Comparison of ENCODE assay signal across 8 mouse cellular contexts in the genomic region with DNA sequence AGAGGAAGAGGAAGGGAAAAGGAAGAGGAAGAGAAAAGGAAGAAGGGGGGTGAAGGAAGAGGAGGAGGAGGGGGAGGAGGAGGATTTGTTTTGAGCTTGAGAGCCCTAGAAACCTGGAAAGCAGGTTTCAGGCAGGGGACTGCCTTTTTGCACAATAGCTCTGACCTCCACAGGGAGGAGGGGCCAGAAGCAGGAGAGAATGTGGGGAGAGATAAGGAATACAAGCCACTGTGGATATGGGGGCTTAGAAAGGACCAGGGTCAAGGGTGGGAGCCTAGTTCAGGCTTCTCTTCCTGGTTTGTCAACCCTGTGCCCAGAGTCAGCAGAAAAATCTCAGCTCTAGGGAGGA. TPM values are rescaled to one million over a fixed set of nuclear protein-coding genes. Genes with fewer than 3 reads are reported as not detected.
DNase-seq lines count a peak whose midpoint lies in the region; TF ChIP-seq lines count a peak whose summit lies in the region.

No protein-coding gene starts in this region.

- no peak for TF ChIP-seq POLR2A in cerebellum, adult 2 months (IDR thresholded peaks at IDR 0.05; ENCODE audit: borderline replicate concordance, insufficient read depth, low read length)

- H3K36me3 ChIP-seq in E14TG2a.4 (ENCODE audit: insufficient read depth, low read length): no peaks in the 10 kb centered on the region
- no peaks in the 10 kb centered on the region for H3K36me3 ChIP-seq in hindbrain, embryonic 10.5 days
- H3K36me3 ChIP-seq in midbrain, embryonic 10.5 days: no peaks in the 10 kb centered on the region

- H3K9me3 ChIP-seq in E14TG2a.4 (ENCODE audit: low read length): no peaks in the 10 kb centered on the region
- no peaks in the 10 kb centered on the region for H3K9me3 ChIP-seq in hindbrain, embryonic 10.5 days
- H3K9me3 ChIP-seq in midbrain, embryonic 10.5 days (replicated peaks): no peaks in the 10 kb centered on the region

- peaks cover 94% of the 10 kb centered on the region for H3K4me1 ChIP-seq in E14TG2a.4 (replicated peaks; ENCODE audit: low read depth, low read length)
- peaks cover 91% of the 10 kb centered on the region for H3K4me1 ChIP-seq in hindbrain, embryonic 10.5 days (replicated peaks)
- peaks cover 89% of the 10 kb centered on the region for H3K4me1 ChIP-seq in midbrain, embryonic 10.5 days
- peaks cover 28% of the 10 kb centered on the region for H3K4me1 ChIP-seq in cerebellum, adult 2 months (ENCODE audit: control insufficient read depth, insufficient read depth, low read length)

- no peak for TF ChIP-seq CTCF in gastrocnemius, adult 2 months (IDR thresholded peaks at IDR 0.05)
- no peak for TF ChIP-seq CTCF in E14TG2a.4 (conservative IDR thresholded peaks at IDR 0.05; ENCODE audit: low read length)
- no peak for TF ChIP-seq CTCF in cerebellum, adult 2 months (IDR thresholded peaks at IDR 0.05; ENCODE audit: borderline replicate concordance, insufficient read depth, low read depth, low read length)

- peak overlapping the region; percentile 81 for H3K27ac ChIP-seq in gastrocnemius, adult 2 months
- peak overlapping the region; percentile 88 for H3K27ac ChIP-seq in hindbrain, embryonic 10.5 days
- H3K27ac ChIP-seq in midbrain, embryonic 10.5 days (replicated peaks): peak overlapping the region; percentile 95
- no peak overlapping the region for H3K27ac ChIP-seq in cerebellum, adult 2 months (ENCODE audit: insufficient read depth, low read length)

- peak overlapping the region; percentile 55 for H3K4me3 ChIP-seq in gastrocnemius, adult 2 months
- H3K4me3 ChIP-seq in E14TG2a.4 (replicated peaks; ENCODE audit: low read length): peak overlapping the region; percentile 72
- peak overlapping the region; percentile 47 for H3K4me3 ChIP-seq in hindbrain, embryonic 10.5 days
- H3K4me3 ChIP-seq in midbrain, embryonic 10.5 days: peak overlapping the region; percentile 47
- H3K4me3 ChIP-seq in cerebellum, adult 2 months (replicated peaks; ENCODE audit: insufficient read depth, low read depth, low read length): no peak overlapping the region

- H3K27me3 ChIP-seq in E14TG2a.4 (ENCODE audit: insufficient read depth, low read length): no peaks in the 10 kb centered on the region
- no peaks in the 10 kb centered on the region for H3K27me3 ChIP-seq in hindbrain, embryonic 10.5 days (ENCODE audit: insufficient read depth, poor library complexity, severe bottlenecking)
- H3K27me3 ChIP-seq in midbrain, embryonic 10.5 days (ENCODE audit: low read depth, poor library complexity, severe bottlenecking): no peaks in the 10 kb centered on the region
- H3K27me3 ChIP-seq in cerebellum, adult 2 months (ENCODE audit: control insufficient read depth, insufficient read depth, low read length): no peaks in the 10 kb centered on the region

- intact Hi-C loops in gastrocnemius, adult 2 months (cut with DNase I): no loop called here

- no peak for DNase-seq in gastrocnemius, adult 2 months
- no peak for DNase-seq in gastrocnemius, postnatal 25 days
- DNase-seq in hindbrain, embryonic 10.5 days (ENCODE audit: low spot score): peak; percentile 12
- DNase-seq in midbrain, embryonic 10.5 days (ENCODE audit: low spot score): no peak
- no peak for DNase-seq in cerebellum, postnatal 4 days (ENCODE audit: low spot score in 2 of 2)
- no peak for DNase-seq in frontal cortex, postnatal 25 days (ENCODE audit: low spot score in 2 of 2)
- DNase-seq in cerebellum, adult 2 months: no peak

RNA-seq across cellular contexts. Expression of a gene that starts 21.6 kb away (rescaled TPM):
- 10 to 100 TPM; 20.2 to 20.7 TPM for total RNA-seq in gastrocnemius, adult 2 months (2021)
- 10 to 100 TPM; 19.1 to 20.6 TPM for total RNA-seq in gastrocnemius, postnatal 25 days (2021)
- polyA plus RNA-seq in hindbrain, embryonic 10.5 days (2016; fragmentation: Nextera tagmentation; extraction: Ambion mirVana): 26.5 and 30.0 TPM in 2 replicates
- 24.6 and 27.8 TPM in 2 replicates for polyA plus RNA-seq in midbrain, embryonic 10.5 days (2016; fragmentation: Nextera tagmentation; extraction: Ambion mirVana)
- 40.3 and 43.4 TPM in 2 replicates for polyA plus RNA-seq in cerebellum, adult 2 months (2012; rRNA removed)

RNA-seq across cellular contexts. Expression of a gene that starts 49.9 kb away (rescaled TPM):
- total RNA-seq in gastrocnemius, adult 2 months (2021): 10 to 100 TPM; 64.0 to 67.7 TPM
- 10 to 100 TPM; 49.6 to 55.8 TPM for total RNA-seq in gastrocnemius, postnatal 25 days (2021)
- polyA plus RNA-seq in hindbrain, embryonic 10.5 days (2016; fragmentation: Nextera tagmentation; extraction: Ambion mirVana): 203 and 209 TPM in 2 replicates
- polyA plus RNA-seq in midbrain, embryonic 10.5 days (2016; fragmentation: Nextera tagmentation; extraction: Ambion mirVana): 207 and 216 TPM in 2 replicates
- polyA plus RNA-seq in cerebellum, adult 2 months (2012; rRNA removed): 205 and 227 TPM in 2 replicates

RNA-seq across cellular contexts. Expression of a gene that starts 50.1 kb away (rescaled TPM):
- total RNA-seq in gastrocnemius, adult 2 months (2021): 1 to 10 TPM; 3.2 to 3.7 TPM
- 1 to 10 TPM; 2.8 TPM for total RNA-seq in gastrocnemius, postnatal 25 days (2021)
- polyA plus RNA-seq in hindbrain, embryonic 10.5 days (2016; fragmentation: Nextera tagmentation; extraction: Ambion mirVana): 12.9 and 17.9 TPM in 2 replicates
- 17.0 and 18.1 TPM in 2 replicates for polyA plus RNA-seq in midbrain, embryonic 10.5 days (2016; fragmentation: Nextera tagmentation; extraction: Ambion mirVana)
- polyA plus RNA-seq in cerebellum, adult 2 months (2012; rRNA removed): 7.0 and 7.7 TPM in 2 replicates
